Mouse (Mus musculus) embryo, embryonic 11.5 days (tissue): ENCODE results near the gene Tut1.

Source experiments
- DNase-seq: peaks from one replicate; pipeline ENCODE4 v3.0.0-alpha.2; 2012; ENCODE audit warnings: low read depth, low spot score

The Tut1 gene

DNA sequence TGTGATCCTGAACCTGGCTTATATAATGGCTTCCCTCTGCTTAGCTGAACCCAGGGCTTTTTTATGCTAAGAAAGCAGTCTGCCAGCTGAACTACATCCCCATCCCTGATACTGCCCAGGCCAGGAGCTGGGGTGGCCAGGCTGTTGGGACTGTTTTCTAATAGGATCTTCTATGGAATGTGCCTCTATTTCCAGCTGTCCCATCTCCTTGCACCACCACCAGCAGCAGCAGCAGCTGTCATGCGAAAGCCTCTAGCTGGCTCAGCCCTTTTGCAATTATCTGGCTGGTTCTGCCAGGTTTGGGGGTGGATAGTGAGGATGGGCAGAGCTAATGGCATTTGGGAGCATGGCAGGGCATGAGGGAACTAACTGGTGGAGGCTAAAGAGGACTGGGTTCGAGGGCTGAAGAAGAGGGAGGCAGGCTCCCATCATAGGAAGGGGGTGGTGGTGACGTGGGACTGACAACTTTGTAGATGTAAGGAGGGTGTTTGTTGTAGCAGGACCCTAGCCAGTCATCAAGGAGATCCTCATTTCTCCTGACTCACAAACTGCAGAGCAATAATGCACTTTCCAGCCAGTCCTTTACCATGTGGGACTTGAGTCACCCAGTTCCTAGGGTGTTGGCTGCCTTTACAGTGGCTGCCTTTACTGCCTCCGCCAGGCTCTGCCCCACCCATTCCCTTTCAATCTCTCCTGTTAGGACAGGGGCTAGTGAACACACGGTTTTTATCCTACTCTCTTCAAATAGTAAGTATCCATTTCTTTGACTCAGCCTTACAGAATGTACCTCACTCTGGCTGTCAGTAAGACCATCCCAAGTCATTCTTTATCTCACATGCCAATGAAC, 28.9 kb downstream of the Tut1 start:
- no peak for DNase-seq

- DNase-seq = no peak
These were observed 29.6 kb downstream of the Tut1 start for GRCm38 (mm10) chr19:8983150-8983650.

DNA sequence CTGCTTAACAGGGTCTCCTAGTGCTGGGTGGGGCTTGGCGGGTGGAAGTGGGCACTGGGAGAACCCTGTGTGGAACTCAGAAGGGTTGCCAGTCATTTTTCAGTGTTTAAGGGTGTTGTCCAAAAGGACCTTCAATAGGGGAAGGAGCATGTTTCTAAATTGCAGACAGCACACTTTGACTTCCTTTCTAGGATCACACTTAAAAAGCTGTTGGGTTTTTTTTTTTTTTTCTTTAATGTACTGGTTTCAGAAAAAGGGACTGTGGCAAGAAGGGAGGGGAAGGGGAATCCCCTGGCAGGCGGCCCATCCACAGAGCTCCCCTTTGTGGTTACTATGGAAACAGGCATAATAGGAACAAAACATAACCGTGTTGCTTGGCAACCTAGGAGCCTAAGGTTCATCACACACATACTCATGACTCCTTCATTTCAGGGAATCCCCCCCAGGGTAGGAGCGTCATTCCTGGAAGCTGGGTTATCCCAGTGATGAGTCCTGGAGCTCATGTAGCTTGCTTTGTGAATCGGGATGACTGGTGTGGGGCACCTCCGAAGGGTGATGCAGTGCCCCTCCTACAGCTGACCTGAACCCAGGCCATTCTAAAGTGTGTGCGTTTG, 30.7 kb downstream of the Tut1 start:
- peak; percentile 55 for DNase-seq

DNA sequence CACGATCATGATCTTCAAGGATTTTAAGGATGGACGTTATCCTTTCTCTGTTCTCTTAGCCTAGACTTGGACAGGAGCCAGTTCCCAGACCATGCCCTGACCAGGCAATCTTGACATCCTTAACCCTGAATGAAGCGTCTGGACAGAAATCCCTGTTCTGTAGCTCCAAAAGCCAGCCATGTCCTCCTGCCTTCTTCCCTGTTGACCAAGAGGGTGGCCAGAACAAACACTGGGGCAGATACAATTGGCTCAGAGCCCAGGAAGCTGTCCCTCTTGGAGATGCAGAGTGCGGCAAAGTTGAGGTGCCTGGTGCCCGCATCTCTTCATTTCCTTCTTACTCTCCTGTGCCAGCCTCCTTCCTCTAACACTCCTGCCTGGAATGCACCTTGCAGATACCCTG, 32.2 kb downstream of the Tut1 start:
- no peak for DNase-seq

DNA sequence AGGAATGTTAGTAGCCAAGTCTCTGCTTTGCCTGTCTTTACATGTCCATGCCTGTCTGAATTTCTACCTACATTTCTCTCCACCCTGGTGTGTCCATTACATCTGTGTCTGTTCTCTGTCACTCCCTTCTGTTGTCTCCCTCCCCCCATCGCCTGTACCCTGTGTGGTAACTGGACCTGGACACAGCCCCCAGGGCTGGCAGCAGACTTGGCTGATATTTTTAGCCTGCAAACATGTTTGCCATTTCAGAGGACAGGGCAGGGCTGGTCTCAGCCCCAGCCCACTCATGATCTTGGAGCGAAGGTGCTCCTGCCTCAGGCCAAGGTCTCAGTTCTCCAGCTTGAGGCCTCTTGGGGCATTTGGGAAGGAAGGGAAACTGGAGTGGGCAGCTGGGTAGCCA, 34.2 kb downstream of the Tut1 start:
- no peak for DNase-seq

DNA sequence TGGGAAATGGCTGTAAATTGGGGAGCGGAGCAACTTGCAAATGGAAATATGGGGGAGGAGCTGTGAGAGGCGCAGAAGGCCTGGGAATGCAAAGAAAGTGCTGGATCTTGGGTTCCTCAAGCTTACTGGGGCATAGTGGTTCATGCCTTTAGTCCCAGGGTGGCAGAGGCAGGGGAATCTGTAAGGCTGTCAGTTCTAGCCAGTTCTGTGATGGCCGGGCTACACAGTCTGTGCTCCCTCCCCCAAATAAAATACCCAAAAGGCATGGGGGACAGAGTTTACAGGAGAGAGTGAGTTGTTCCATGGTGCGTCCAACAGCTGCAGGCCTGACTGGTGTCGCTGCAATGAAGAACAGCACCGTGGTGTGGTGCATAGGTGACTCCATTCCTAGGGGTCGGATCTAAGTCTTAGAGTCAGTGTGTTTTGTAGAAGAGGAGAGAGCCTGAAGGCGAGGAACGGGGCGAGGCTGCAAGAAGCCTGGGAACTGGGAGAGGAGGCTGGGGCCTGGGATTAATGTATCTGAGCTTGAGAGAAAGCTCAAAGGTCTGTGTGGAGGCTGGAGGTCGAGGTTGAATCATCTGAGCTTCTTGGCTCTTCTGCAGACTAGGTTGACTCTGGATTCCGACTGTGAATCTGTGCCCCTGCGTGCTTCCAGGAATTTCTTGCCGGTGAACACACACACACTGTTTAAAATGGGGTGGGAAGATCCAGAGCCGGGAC, 34.9 kb downstream of the Tut1 start:
- DNase-seq = no peak

DNA sequence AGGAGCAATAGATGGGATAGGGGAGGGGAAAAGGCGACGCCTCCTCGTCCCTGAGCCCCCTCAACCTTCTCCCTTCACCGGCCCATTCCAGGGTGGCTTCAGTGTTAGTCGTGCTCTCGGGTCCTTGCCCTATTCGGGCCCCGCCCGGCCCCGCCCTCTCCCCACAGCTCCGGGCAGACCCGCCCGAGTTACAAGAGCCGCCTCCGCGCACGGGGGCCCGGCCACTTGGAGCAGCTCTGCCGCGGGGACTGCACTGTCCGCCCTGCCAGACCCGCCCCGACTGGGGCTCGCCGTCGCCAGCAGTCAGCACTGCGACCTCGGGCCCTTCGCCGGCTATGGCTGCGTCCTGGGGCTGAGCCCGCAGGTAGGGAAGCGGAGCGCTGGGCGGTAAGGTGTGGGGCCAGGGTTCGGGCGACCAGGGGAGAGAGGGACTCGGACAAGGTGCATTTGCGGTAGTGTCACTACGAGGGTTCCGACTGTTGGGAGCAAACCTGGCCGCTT, 35.5 kb downstream of the Tut1 start, which contains the start of gene Ahnak:
Gene Ahnak (plus strand): TSS at position 219 of the 501 bp plus-strand sequence.
- DNase-seq = no peak

DNA sequence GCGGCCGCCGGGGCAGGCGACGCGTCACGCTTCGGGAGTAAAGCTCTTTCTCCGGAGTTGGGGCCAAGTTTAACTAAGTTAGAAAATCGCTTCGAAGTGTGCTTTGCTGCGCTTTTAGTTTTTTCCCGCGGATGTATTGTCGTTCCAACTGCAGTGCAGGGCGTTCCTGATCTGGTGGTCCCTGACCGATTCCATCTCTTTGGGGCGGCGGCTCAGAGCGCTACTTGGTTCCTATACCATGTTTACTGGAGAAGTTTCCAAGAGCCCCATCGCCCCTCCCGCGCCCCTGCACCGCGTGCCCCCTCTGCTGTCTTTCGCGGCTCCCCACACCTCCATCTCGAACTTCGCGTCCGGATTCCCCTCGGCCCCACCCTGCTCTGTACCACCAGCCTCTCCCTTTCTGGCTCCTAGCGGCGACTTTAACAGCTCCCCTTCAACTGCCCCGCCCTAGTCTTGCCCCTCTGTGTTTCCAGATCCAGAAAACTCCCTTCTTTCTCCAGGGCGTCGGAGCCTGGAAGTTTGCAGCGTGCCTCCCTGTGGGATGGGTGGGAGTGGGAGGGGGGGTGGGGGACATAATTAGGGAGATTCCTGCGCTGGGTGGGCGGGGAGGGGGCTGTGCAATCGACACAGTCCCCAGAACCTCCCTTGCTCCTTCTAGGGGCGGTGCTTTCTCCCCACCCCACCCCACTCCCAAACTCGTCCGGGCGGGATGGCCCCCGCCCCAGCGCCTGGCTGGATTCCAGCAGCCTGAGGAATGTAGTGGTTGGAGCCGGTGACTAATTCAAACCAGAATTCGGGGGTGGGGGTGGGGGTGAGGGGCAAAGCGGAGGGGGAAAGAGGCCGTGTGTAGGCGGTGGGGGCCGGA, 36.2 kb downstream of the Tut1 start:
- DNase-seq = peak; percentile 78

GRCm38 (mm10) chr19:8990432-8991102, 36.9 kb downstream of the Tut1 start:
- DNase-seq = no peak

DNA sequence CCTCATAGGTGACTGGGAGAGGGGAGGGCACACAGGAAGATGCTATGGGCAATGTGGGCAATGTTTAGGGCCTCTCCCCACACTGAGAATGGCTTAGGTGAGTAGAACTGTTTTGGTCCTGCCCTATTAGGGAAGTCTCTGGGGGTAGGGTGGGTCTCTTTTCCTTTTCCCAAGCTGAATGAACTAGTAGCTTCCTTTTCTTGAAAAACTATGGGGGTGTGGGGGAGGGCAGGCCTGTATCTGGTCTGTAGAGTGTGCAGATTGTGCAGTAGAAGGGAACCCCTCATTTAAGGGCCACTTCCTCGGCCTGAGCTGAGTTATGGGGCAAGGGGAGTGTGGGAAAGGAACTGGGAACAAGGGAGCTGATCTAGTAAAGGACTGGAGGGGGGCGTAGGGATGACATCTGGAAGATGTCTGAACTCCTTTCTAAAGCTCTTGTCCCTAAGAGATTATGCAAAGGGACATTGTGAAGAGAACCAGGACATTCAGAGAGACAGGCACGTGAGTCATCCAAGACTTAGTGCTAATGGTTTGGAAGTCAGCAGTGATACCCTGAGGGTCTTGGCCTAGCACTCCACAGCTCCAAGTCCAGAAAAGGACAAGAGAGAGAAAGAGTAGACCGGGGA, 37.7 kb downstream of the Tut1 start:
- DNase-seq = no peak

DNA sequence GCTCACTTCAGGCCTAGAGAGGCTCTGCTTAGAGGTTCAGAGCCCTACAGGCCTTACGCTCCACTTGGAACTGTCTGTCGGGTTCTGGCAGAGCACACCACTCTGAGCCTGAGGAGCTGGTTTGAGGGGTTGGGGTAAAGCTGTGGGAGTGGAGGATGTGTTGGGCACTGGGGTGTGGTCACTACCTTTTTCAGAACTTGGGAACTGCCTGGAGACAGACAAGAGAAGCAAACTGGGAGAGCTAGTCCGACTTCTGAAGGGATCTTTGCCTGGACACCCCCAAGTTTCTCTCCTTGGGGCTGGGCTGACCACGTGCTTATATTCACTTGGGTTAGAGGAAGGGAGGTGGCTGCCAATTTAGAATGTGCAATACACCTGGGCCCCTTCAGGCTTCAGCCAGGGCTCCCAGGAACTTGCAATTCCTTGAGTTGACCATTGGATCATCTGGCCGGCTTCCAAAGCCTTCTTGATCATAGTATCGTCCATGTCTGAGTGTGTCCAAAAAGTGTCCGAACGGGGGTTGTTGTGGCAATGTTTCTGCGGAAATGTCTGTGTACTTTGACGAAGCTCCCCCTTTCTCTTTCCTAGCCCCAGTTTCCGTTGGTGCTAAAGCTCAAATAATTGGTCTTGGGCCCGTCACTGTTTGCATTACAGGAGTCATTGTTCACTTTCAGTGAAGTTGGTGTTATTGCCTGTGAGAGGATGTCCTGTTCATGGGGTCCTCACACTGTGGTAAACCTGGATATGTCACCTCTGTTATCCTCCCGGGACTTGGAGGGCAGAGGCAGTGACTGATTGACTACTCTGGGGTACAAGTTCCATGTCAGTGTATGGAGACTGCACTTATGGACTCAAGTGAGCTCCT, 38.5 kb downstream of the Tut1 start:
- no peak for DNase-seq

DNA sequence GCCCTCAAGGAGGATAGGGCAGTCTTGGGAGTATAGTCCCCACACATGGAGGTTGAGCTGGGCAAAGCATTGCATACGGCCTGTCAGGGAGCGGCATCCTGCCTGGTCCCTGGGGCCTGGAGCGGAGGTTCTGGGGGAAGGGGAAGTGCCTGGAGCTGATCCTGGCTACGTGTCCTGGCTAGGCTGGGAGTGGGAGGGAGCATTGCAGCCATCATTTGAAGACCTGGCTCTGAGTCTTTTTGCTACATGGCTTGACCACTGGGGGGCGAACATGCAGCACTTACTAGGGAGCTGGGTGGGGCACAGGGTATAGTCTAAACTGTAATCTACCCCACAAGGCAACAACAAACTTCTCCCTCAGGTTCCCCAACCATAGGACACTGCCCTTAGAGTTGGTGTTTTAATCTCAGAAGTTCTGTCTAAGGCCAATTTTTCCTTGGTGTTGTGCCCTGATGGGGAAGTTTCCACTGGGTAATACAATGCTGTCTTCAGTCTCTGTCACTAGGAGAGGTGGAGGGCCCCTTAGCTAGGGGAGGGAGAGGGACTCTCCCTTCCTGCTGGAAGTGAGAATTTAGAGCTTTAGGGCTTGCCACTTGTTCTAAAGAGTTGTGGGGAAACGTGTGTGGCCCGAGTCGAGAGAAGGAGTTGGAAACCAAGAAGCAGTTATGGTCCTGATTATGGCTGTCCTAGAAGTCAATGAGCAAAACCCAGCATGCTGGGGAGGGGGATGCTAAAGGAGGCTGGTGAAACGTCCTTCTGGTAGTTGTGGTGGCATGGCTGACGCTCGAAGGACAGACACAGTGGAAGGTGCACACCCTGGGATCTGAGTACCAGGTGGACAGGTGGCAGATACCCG, 39.4 kb downstream of the Tut1 start:
- peak; percentile 46 for DNase-seq

DNA sequence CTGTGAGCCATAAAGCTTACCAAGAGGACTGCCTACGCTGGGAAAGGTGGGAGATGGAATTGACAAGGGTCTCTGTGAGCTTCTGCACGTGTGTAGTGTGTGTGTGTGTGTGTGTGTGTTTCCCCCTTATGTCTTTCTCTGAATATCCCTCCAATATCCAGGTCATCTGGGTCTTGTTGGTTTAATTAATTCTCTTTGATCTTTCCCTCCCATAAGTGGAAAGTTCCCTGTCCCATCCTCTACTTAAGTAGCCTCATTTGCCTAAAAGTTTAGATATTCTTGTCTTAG, 39.9 kb downstream of the Tut1 start:
- no peak for DNase-seq

- DNase-seq = no peak
These were observed 41.4 kb downstream of the Tut1 start for GRCm38 (mm10) chr19:8994813-8995607.

GRCm38 (mm10) chr19:8996601-8997000, 43.0 kb downstream of the Tut1 start:
- DNase-seq = no peak

DNA sequence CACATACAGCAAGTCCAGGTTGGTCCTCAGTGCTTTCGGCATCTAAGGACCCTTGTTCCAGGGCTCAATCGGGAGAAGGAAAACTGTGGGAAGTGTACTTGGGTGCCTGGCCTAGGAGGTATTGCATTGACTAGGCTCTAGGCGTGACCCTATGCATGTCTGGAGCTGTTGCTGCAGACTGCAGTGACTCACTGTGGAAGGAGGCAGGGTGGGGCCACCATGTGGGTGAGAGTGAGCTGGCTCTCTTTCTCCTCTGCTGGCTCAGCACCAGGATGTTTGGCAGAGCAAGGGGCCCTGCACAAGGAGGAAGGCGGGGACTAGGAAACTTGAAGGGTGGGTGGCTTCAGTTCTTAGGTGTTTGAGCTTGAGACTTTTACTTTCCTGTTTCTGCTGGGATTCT, 43.9 kb downstream of the Tut1 start:
- DNase-seq = no peak

DNA sequence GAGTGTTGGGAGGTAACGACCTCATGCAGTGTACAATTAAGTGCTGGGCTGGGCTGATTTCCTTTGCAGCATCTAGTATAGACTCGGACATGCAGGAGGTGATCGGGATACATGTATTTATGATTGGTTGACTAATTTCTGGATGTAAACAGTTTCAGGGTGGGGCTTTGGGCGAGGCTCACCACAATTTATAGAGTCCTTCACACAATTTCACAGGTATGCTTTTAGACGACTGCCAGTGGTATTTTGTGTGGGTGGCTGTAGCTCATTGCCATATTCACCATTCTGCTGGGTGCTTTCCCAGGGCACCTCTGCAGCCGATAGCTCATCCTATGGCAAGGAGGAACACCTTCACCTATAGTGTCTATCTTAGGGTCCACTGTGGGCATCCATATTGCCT, 44.9 kb downstream of the Tut1 start:
- DNase-seq = no peak

DNA sequence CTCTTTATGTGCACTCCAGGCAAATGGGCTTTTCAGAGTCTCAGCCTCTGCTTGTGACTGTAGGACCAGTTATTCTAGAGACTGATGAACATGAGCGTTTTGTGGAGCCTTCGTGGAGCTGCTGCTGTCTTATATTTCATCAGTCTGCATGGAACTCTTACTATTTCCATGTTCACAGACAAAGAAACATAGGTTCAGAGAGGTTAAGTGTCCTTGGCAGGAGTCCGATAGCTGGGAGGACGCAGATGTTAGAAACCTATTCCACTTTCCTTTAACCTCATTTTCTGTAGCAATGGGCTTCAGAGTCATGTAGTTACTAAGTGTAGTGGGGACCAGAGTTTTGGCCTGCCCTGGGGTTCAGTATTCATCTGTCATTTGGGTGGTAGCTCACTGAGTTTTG, 45.6 kb downstream of the Tut1 start:
- DNase-seq = no peak
